Mouse (Mus musculus) heart, embryonic 10.5 days (tissue): ENCODE results near the gene Cmc2. TPM values are rescaled to one million over a fixed set of nuclear protein-coding genes. Genes with fewer than 3 reads are reported as not detected.

Source experiments
- DNase-seq: peaks from one replicate; pipeline ENCODE4 v3.0.0-alpha.2; 2017; ENCODE audit warnings: low spot score
- H3K27ac ChIP-seq: fragments of 300-500 bp; sonication (generic); 2 replicates; pipeline ENCODE4 v1.5.1; 2016; ENCODE audit warnings: mild to moderate bottlenecking
- H3K27me3 ChIP-seq: fragments of 300-500 bp; sonication (generic); 2 replicates; pipeline ENCODE4 v1.6.1; 2016; ENCODE audit warnings: mild to moderate bottlenecking; ENCODE audit not compliant: poor library complexity, insufficient read depth, severe bottlenecking
- H3K36me3 ChIP-seq: fragments of 300-500 bp; sonication (generic); 2 replicates; pipeline ENCODE4 v1.6.1; 2016; ENCODE audit warnings: mild to moderate bottlenecking, moderate library complexity
- H3K4me1 ChIP-seq: fragments of 300-500 bp; sonication (generic); 2 replicates; pipeline ENCODE4 v1.6.1; 2016; ENCODE audit warnings: mild to moderate bottlenecking
- H3K4me3 ChIP-seq: fragments of 300-500 bp; sonication (generic); 2 replicates; pipeline ENCODE4 v1.5.1; 2016; ENCODE audit warnings: mild to moderate bottlenecking, moderate library complexity
- H3K9me3 ChIP-seq: fragments of 300-500 bp; sonication (generic); 2 replicates; pipeline ENCODE4 v1.6.1; 2016; ENCODE audit warnings: mild to moderate bottlenecking, moderate library complexity
- WGBS: fragments of 180-500 bp; shearing (Covaris S2); methylation state at CpG from one replicate; pipeline ENCODE4 v1.1.7; 2016; 5-methylcytosine and 5-hydroxymethylcytosine counted together
- polyA plus RNA-seq: library from polyadenylated mRNA; unstranded; fragments of >200 nt; fragmentation: Nextera tagmentation; extraction: Ambion mirVana; gene quantifications from 2 replicates; pipeline ENCODE4 v1.2.1, GENCODE M21; 2016

Cmc2 gene
- polyA plus RNA-seq, 1 experiment from 2014 or later, result 82.0 TPM

GRCm38 (mm10) chr8:116943161-116943554 is 21.9 kb upstream of the Cmc2 start, which contains the start of gene Atmin:
TSS of gene Atmin (plus strand) at chr8:116943393.
- H3K27ac ChIP-seq, result peak within 1 kb of the TSS; percentile 88
- no peaks in the 10 kb centered on the region for H3K27me3 ChIP-seq
- peaks cover 46% of the 10 kb centered on the region for H3K4me1 ChIP-seq
- H3K36me3 ChIP-seq, result peaks cover 22% of the 10 kb centered on the region
- H3K9me3 ChIP-seq, result no peaks in the 10 kb centered on the region
- WGBS, result 0% methylated on average over 46 of the region's 46 CpGs
- peak; percentile 92 for DNase-seq
- peak within 1 kb of the TSS; percentile 98 for H3K4me3 ChIP-seq

GRCm38 (mm10) chr8:116942284-116943058 is 21.2 kb upstream of the Cmc2 start:
- Histone ChIP-seq H3K4me3 (no peak overlapping the region), H3K36me3 (peaks cover 29% of the 10 kb centered on the region), H3K27me3 (no peaks in the 10 kb centered on the region), H3K9me3 (no peaks in the 10 kb centered on the region), H3K4me1 (peaks cover 39% of the 10 kb centered on the region), H3K27ac (no peak overlapping the region)
- WGBS, result 67% methylated on average over 12 of the region's 12 CpGs
- no peak for DNase-seq

- H3K36me3 ChIP-seq, result peaks cover 91% of the 10 kb centered on the region
- H3K27me3 ChIP-seq, result no peaks in the 10 kb centered on the region
- no peak overlapping the region for H3K4me3 ChIP-seq
- no peak overlapping the region for H3K27ac ChIP-seq
- no peaks in the 10 kb centered on the region for H3K9me3 ChIP-seq
- DNase-seq, result no peak
- no peaks in the 10 kb centered on the region for H3K4me1 ChIP-seq
- WGBS, result 87% methylated on average over 6 of the region's 6 CpGs
These were observed 14.3 kb upstream of the Cmc2 start for GRCm38 (mm10) chr8:116935506-116935905.

- H3K36me3 ChIP-seq, result peaks cover 92% of the 10 kb centered on the region
- no peak for DNase-seq
- H3K27me3 ChIP-seq, result no peaks in the 10 kb centered on the region
- H3K9me3 ChIP-seq, result no peaks in the 10 kb centered on the region
- H3K27ac ChIP-seq, result no peak overlapping the region
- 91% methylated on average over 4 of the region's 4 CpGs for WGBS
- H3K4me1 ChIP-seq, result no peaks in the 10 kb centered on the region
- H3K4me3 ChIP-seq, result no peak overlapping the region
These were observed 13.7 kb upstream of the Cmc2 start for GRCm38 (mm10) chr8:116934976-116935375.

- Histone ChIP-seq H3K4me3 (no peak overlapping the region), H3K4me1 (no peaks in the 10 kb centered on the region), H3K27me3 (no peaks in the 10 kb centered on the region), H3K9me3 (no peaks in the 10 kb centered on the region), H3K27ac (no peak overlapping the region), H3K36me3 (peaks cover 79% of the 10 kb centered on the region)
- WGBS, result 90% methylated on average over 5 of the region's 5 CpGs
- DNase-seq, result no peak
These were observed 7.3 kb upstream of the Cmc2 start for GRCm38 (mm10) chr8:116928588-116928987.

- Histone ChIP-seq H3K4me3 (no peak overlapping the region), H3K27me3 (no peaks in the 10 kb centered on the region), H3K27ac (no peak overlapping the region), H3K9me3 (no peaks in the 10 kb centered on the region), H3K4me1 (peaks cover 2% of the 10 kb centered on the region; the same call in 1 of the 2 replicates), H3K36me3 (peaks cover 72% of the 10 kb centered on the region)
- no peak for DNase-seq
- 85% methylated on average over 9 of the region's 9 CpGs for WGBS
These were observed 6.6 kb upstream of the Cmc2 start for GRCm38 (mm10) chr8:116927880-116928279.

- Histone ChIP-seq H3K36me3 (peaks cover 35% of the 10 kb centered on the region), H3K4me1 (peaks cover 18% of the 10 kb centered on the region; the same call in 1 of the 2 replicates), H3K4me3 (no peak overlapping the region), H3K27me3 (no peaks in the 10 kb centered on the region), H3K9me3 (no peaks in the 10 kb centered on the region), H3K27ac (no peak overlapping the region)
- 82% methylated on average over 8 of the region's 8 CpGs for WGBS
- no peak for DNase-seq
These were observed 2.3 kb upstream of the Cmc2 start for GRCm38 (mm10) chr8:116923526-116923925.

GRCm38 (mm10) chr8:116922060-116922757 is 954 bp upstream of the Cmc2 start:
- H3K27ac ChIP-seq, result peak overlapping the region; percentile 98
- WGBS, result 33% methylated on average over 17 of the region's 17 CpGs
- peak overlapping the region; percentile 73 for H3K4me3 ChIP-seq
- no peak for DNase-seq
- peaks cover 18% of the 10 kb centered on the region; the same call in 1 of the 2 replicates for H3K4me1 ChIP-seq
- peaks cover 22% of the 10 kb centered on the region for H3K36me3 ChIP-seq
- H3K9me3 ChIP-seq, result no peaks in the 10 kb centered on the region
- no peaks in the 10 kb centered on the region for H3K27me3 ChIP-seq

GRCm38 (mm10) chr8:116921005-116921336 is 284 bp downstream of the Cmc2 start:
- H3K9me3 ChIP-seq, result no peaks in the 10 kb centered on the region
- DNase-seq, result no peak
- H3K36me3 ChIP-seq, result peaks cover 21% of the 10 kb centered on the region
- no peaks in the 10 kb centered on the region for H3K27me3 ChIP-seq
- peaks cover 18% of the 10 kb centered on the region; the same call in 1 of the 2 replicates for H3K4me1 ChIP-seq
- WGBS, result under 1% methylated on average over 22 of the region's 22 CpGs
- H3K4me3 ChIP-seq, result peak overlapping the region; percentile 73
- H3K27ac ChIP-seq, result peak overlapping the region; percentile 98

- H3K27me3 ChIP-seq, result no peaks in the 10 kb centered on the region
- H3K4me3 ChIP-seq, result no peak overlapping the region
- 92% methylated on average over 4 of the region's 4 CpGs for WGBS
- H3K36me3 ChIP-seq, result peaks cover 53% of the 10 kb centered on the region
- H3K27ac ChIP-seq, result no peak overlapping the region
- peaks cover 6% of the 10 kb centered on the region; the same call in 1 of the 2 replicates for H3K9me3 ChIP-seq
- DNase-seq, result no peak
- H3K4me1 ChIP-seq, result no peaks in the 10 kb centered on the region; the same call in 1 of the 2 replicates
These were observed 15.4 kb downstream of the Cmc2 start for GRCm38 (mm10) chr8:116905836-116906235.

- Histone ChIP-seq H3K4me1 (no peaks in the 10 kb centered on the region; the same call in 1 of the 2 replicates), H3K27ac (no peak overlapping the region), H3K36me3 (peaks cover 47% of the 10 kb centered on the region), H3K27me3 (no peaks in the 10 kb centered on the region), H3K4me3 (no peak overlapping the region), H3K9me3 (peaks cover 6% of the 10 kb centered on the region; the same call in 1 of the 2 replicates)
- DNase-seq, result no peak
- WGBS, result 84% methylated on average over 4 of the region's 4 CpGs
These were observed 16.0 kb downstream of the Cmc2 start for GRCm38 (mm10) chr8:116905252-116905651.

GRCm38 (mm10) chr8:116904736-116905135 is 16.5 kb downstream of the Cmc2 start:
- H3K27me3 ChIP-seq, result no peaks in the 10 kb centered on the region
- H3K27ac ChIP-seq, result no peak overlapping the region
- H3K36me3 ChIP-seq, result peaks cover 42% of the 10 kb centered on the region
- H3K9me3 ChIP-seq, result peaks cover 6% of the 10 kb centered on the region; the same call in 1 of the 2 replicates
- DNase-seq, result no peak
- H3K4me3 ChIP-seq, result no peak overlapping the region
- 96% methylated on average over 4 of the region's 4 CpGs for WGBS
- H3K4me1 ChIP-seq, result no peaks in the 10 kb centered on the region; the same call in 1 of the 2 replicates

- H3K9me3 ChIP-seq, result no peaks in the 10 kb centered on the region
- 88% methylated on average over 6 of the region's 6 CpGs for WGBS
- no peak overlapping the region for H3K27ac ChIP-seq
- H3K27me3 ChIP-seq, result no peaks in the 10 kb centered on the region
- DNase-seq, result no peak
- H3K36me3 ChIP-seq, result peaks cover 20% of the 10 kb centered on the region
- H3K4me3 ChIP-seq, result no peak overlapping the region
- no peaks in the 10 kb centered on the region for H3K4me1 ChIP-seq
These were observed 25.7 kb downstream of the Cmc2 start for GRCm38 (mm10) chr8:116895521-116895920.
